Comparison of ENCODE assay signal across 27 mouse cellular contexts in genomic region chr8:83732919-83733318, GRCm38 (mm10).
"Had no signal": no experiment of that assay in that cellular context is flagged by ENCODE, and none has a peak within 500 bp of the region (broad histone marks: within the 10 kb centered on the region; RNA-seq: fewer than 3 reads in every experiment).

No protein-coding gene starts in this region.

- H3K36me3 ChIP-seq: forebrain, embryonic 10.5 days; forebrain, embryonic 12.5 days; forebrain, embryonic 15.5 days had no signal

- H3K27me3 ChIP-seq: embryonic facial prominence, embryonic 12.5 days; embryonic facial prominence, embryonic 13.5 days; embryonic facial prominence, embryonic 15.5 days; forebrain, embryonic 15.5 days had no signal

- H3K9me3 ChIP-seq: embryonic facial prominence, embryonic 12.5 days; embryonic facial prominence, embryonic 13.5 days; embryonic facial prominence, embryonic 15.5 days; forebrain, embryonic 13.5 days; forebrain, embryonic 15.5 days had no signal

- H3K27ac ChIP-seq: embryonic facial prominence, embryonic 10.5 days; embryonic facial prominence, embryonic 12.5 days; embryonic facial prominence, embryonic 13.5 days; embryonic facial prominence, embryonic 15.5 days; forebrain, embryonic 10.5 days; forebrain, embryonic 12.5 days; forebrain, embryonic 13.5 days; forebrain, embryonic 15.5 days; gastrocnemius, adult 2 months; heart, adult 2 months had no signal

- H3K4me3 ChIP-seq: embryonic facial prominence, embryonic 10.5 days; embryonic facial prominence, embryonic 12.5 days; embryonic facial prominence, embryonic 13.5 days; embryonic facial prominence, embryonic 15.5 days; erythroblast, embryonic 14.5 days; forebrain, embryonic 10.5 days; forebrain, embryonic 12.5 days; forebrain, embryonic 13.5 days; forebrain, embryonic 15.5 days; gastrocnemius, adult 2 months; heart, adult 2 months had no signal

- H3K9ac ChIP-seq: embryonic facial prominence, embryonic 12.5 days; embryonic facial prominence, embryonic 13.5 days; embryonic facial prominence, embryonic 15.5 days; forebrain, embryonic 12.5 days; forebrain, embryonic 13.5 days; forebrain, embryonic 15.5 days had no signal

- H3K4me1 ChIP-seq: forebrain, embryonic 13.5 days; forebrain, embryonic 15.5 days had no signal

- ATAC-seq: forebrain, embryonic 13.5 days; forebrain, embryonic 14.5 days; forebrain, embryonic 15.5 days; forebrain, embryonic 16.5 days had no signal

- DNase-seq: cerebellum, adult 8-10 months; cerebellum, adult 9-10 months; cerebellum, adult 9-11 months; cerebellum, postnatal 10 days; cerebellum, postnatal 14 days; cerebellum, postnatal 25 days; cerebellum, postnatal 36 days; embryo, embryonic 11 days; gastrocnemius, adult 2 months; gastrocnemius, postnatal 10 days; gastrocnemius, postnatal 14 days; gastrocnemius, postnatal 25 days; gastrocnemius, postnatal 36 days; heart, adult 11 months; heart, adult 18-20 months; heart, adult 2 months had no signal

- H3K4me2 ChIP-seq: embryonic facial prominence, embryonic 12.5 days; embryonic facial prominence, embryonic 13.5 days; embryonic facial prominence, embryonic 15.5 days; forebrain, embryonic 12.5 days; forebrain, embryonic 13.5 days; forebrain, embryonic 15.5 days had no signal
